Mouse (Mus musculus) brain, embryonic 18.5 days (tissue): ENCODE results near the gene Vstm2a.

Experiments
- DNase-seq: peaks from one replicate; pipeline ENCODE4 v3.0.0-alpha.2; 2012; ENCODE audit warnings: low read depth, low spot score

Vstm2a gene

GRCm38 (mm10) chr11:16257473-16257921 lies at the start of gene Vstm2a:
Vstm2a (plus strand) TSS chr11:16257724.
- no peak for DNase-seq

GRCm38 (mm10) chr11:16257011-16257410 lies 513 bp upstream of the Vstm2a start:
- no peak for DNase-seq

- DNase-seq, result no peak
These were observed 776 bp downstream of the Vstm2a start for GRCm38 (mm10) chr11:16258300-16258699.

- DNase-seq, result no peak
These were observed 2.4 kb downstream of the Vstm2a start for GRCm38 (mm10) chr11:16259876-16260275.

GRCm38 (mm10) chr11:16260764-16261578 lies 3.4 kb downstream of the Vstm2a start:
- peak; percentile 72 for DNase-seq

GRCm38 (mm10) chr11:16268396-16268795 lies 10.9 kb downstream of the Vstm2a start:
- DNase-seq, result no peak

GRCm38 (mm10) chr11:16290381-16290780 lies 32.9 kb downstream of the Vstm2a start:
- DNase-seq, result no peak

- DNase-seq, result no peak
These were observed 35.4 kb downstream of the Vstm2a start for GRCm38 (mm10) chr11:16292960-16293359.

- no peak for DNase-seq
These were observed 39.0 kb downstream of the Vstm2a start for GRCm38 (mm10) chr11:16296521-16296920.

- DNase-seq, result no peak
These were observed 42.0 kb downstream of the Vstm2a start for GRCm38 (mm10) chr11:16299492-16299891.

GRCm38 (mm10) chr11:16299960-16300359 lies 42.4 kb downstream of the Vstm2a start:
- no peak for DNase-seq

- DNase-seq, result peak; percentile 58
These were observed 43.2 kb downstream of the Vstm2a start for GRCm38 (mm10) chr11:16300709-16301108.

- no peak for DNase-seq
These were observed 57.6 kb downstream of the Vstm2a start for GRCm38 (mm10) chr11:16315097-16315496.

- DNase-seq, result no peak
These were observed 87.7 kb downstream of the Vstm2a start for GRCm38 (mm10) chr11:16345179-16345578.

- DNase-seq, result no peak
These were observed 88.2 kb downstream of the Vstm2a start for GRCm38 (mm10) chr11:16345676-16346075.

- DNase-seq, result no peak
These were observed 94.4 kb downstream of the Vstm2a start for GRCm38 (mm10) chr11:16351915-16352314.

- DNase-seq, result no peak
These were observed 96.8 kb downstream of the Vstm2a start for GRCm38 (mm10) chr11:16354356-16354755.

- no peak for DNase-seq
These were observed 109.5 kb downstream of the Vstm2a start for GRCm38 (mm10) chr11:16366852-16367587.

- no peak for DNase-seq
These were observed 146.1 kb downstream of the Vstm2a start for GRCm38 (mm10) chr11:16403627-16404026.

- no peak for DNase-seq
These were observed 154.2 kb downstream of the Vstm2a start for GRCm38 (mm10) chr11:16411736-16412135.

- DNase-seq, result peak; percentile 77
These were observed 155.1 kb downstream of the Vstm2a start for GRCm38 (mm10) chr11:16412609-16413008.

GRCm38 (mm10) chr11:16413077-16413644 lies 155.6 kb downstream of the Vstm2a start:
- no peak for DNase-seq
